In genomic region chr2:27767773-27768172, GRCm38 (mm10) we compare ENCODE assay signal across 15 mouse cellular contexts.
"Had no signal": no experiment of that assay in that cellular context is flagged by ENCODE, and none has a peak within 500 bp of the region (broad histone marks: within the 10 kb centered on the region; RNA-seq: fewer than 3 reads in every experiment).

No protein-coding gene starts in this region.

- H3K27ac ChIP-seq: kidney, postnatal 0 days; limb, embryonic 15.5 days; liver, embryonic 15.5 days; midbrain, embryonic 12.5 days; neural tube, embryonic 13.5 days; stomach, embryonic 15.5 days had no signal

- DNase-seq: kidney, adult 11 months; kidney, adult 9 months; kidney, postnatal 36 days; layer of hippocampus, adult 9-11 months; layer of hippocampus, postnatal 36 days; right cerebral cortex, postnatal 14 days; thymus, adult 2 months; thymus, postnatal 25 days had no signal

- H3K9ac ChIP-seq: limb, embryonic 15.5 days; liver, embryonic 15.5 days; midbrain, embryonic 12.5 days; neural tube, embryonic 13.5 days; stomach, embryonic 15.5 days had no signal

- ATAC-seq: midbrain, embryonic 16.5 days had no signal

- H3K9me3 ChIP-seq: limb, embryonic 15.5 days; liver, embryonic 15.5 days; midbrain, embryonic 12.5 days; neural tube, embryonic 13.5 days; stomach, embryonic 15.5 days had no signal

- H3K4me3 ChIP-seq: limb, embryonic 15.5 days; liver, embryonic 15.5 days; midbrain, embryonic 12.5 days; neural tube, embryonic 13.5 days; stomach, embryonic 15.5 days had no signal

- H3K36me3 ChIP-seq: limb, embryonic 15.5 days; liver, embryonic 15.5 days; midbrain, embryonic 12.5 days; neural tube, embryonic 13.5 days; stomach, embryonic 15.5 days had no signal

- H3K4me2 ChIP-seq: limb, embryonic 15.5 days; liver, embryonic 15.5 days; midbrain, embryonic 12.5 days; neural tube, embryonic 13.5 days; stomach, embryonic 15.5 days had no signal

- H3K27me3 ChIP-seq: limb, embryonic 15.5 days; stomach, embryonic 15.5 days had no signal
